In the genomic region with DNA sequence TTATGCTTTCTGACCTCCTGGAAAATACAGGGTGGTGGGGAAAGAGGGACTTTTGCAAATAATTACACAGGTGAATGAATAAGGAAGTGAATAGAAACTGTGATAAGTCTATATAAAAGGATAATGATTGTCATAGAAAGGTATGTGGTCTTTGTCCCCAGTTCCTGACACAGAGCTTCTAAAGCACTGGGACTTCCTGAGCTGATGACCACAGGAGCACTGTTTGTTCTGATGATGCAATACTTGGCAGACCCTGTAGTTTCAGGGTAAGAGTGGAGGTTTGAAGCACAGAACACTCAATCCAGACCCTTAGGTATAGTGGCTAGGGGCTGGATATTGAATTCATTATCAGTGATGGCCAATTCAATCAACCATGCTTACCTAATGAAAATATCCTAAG, we compare ENCODE assay signal across 18 mouse cellular contexts.
DNase-seq lines count a peak whose midpoint lies in the region; ATAC-seq and TF ChIP-seq lines count a peak whose summit lies in the region.
"Had no signal": no experiment of that assay in that cellular context is flagged by ENCODE, and none has a peak within 500 bp of the region (broad histone marks: within the 10 kb centered on the region; RNA-seq: fewer than 3 reads in every experiment).

No protein-coding gene starts in this region.

- no peaks in the 10 kb centered on the region for H3K4me1 ChIP-seq in intestine, postnatal 0 days (replicated peaks; ENCODE audit: control insufficient read depth, insufficient read depth, low read length)
- H3K4me1 ChIP-seq in lung, postnatal 0 days (ENCODE audit: insufficient read depth, low read depth, low read length) = no peaks in the 10 kb centered on the region
- no peaks in the 10 kb centered on the region for H3K4me1 ChIP-seq in forebrain, postnatal 0 days (ENCODE audit: insufficient read depth)
- H3K4me1 ChIP-seq in hindbrain, embryonic 13.5 days (replicated peaks) = no peaks in the 10 kb centered on the region
- H3K4me1 ChIP-seq: embryonic facial prominence, embryonic 13.5 days had no signal

- H3K9ac ChIP-seq in intestine, postnatal 0 days (ENCODE audit: low read depth, low read length) = no peak overlapping the region
- no peak overlapping the region for H3K9ac ChIP-seq in lung, postnatal 0 days (replicated peaks; ENCODE audit: low read depth)
- no peak overlapping the region for H3K9ac ChIP-seq in forebrain, postnatal 0 days
- no peak overlapping the region for H3K9ac ChIP-seq in hindbrain, embryonic 13.5 days
- H3K9ac ChIP-seq: embryonic facial prominence, embryonic 13.5 days had no signal

- no peak for TF ChIP-seq CTCF in intestine, postnatal 0 days (IDR thresholded peaks at IDR 0.05; ENCODE audit: low read depth)
- no peak for TF ChIP-seq CTCF in lung, postnatal 0 days (IDR thresholded peaks at IDR 0.05)
- TF ChIP-seq CTCF in forebrain, postnatal 0 days (IDR thresholded peaks at IDR 0.05; ENCODE audit: low read depth) = no peak

- peak; percentile 67 for ATAC-seq in intestine, postnatal 0 days
- ATAC-seq in lung, postnatal 0 days = peak; percentile 23; the same call in 1 of the 2 replicates
- no peak for ATAC-seq in forebrain, postnatal 0 days
- no peak for ATAC-seq in hindbrain, embryonic 13.5 days (ENCODE audit: low FRiP score)

- no peak overlapping the region for H3K4me2 ChIP-seq in intestine, postnatal 0 days (replicated peaks; ENCODE audit: low read depth)
- H3K4me2 ChIP-seq in lung, postnatal 0 days (replicated peaks; ENCODE audit: low read depth, low read length) = no peak overlapping the region
- H3K4me2 ChIP-seq in forebrain, postnatal 0 days (ENCODE audit: low read depth) = no peak overlapping the region
- H3K4me2 ChIP-seq in hindbrain, embryonic 13.5 days = no peak overlapping the region
- H3K4me2 ChIP-seq: embryonic facial prominence, embryonic 13.5 days; heart, embryonic 11.5 days had no signal

- H3K27ac ChIP-seq in intestine, postnatal 0 days (ENCODE audit: low read depth, low read length) = no peak overlapping the region
- no peak overlapping the region for H3K27ac ChIP-seq in lung, postnatal 0 days (ENCODE audit: low read length)
- H3K27ac ChIP-seq in forebrain, postnatal 0 days (ENCODE audit: low read depth, low read length) = no peak overlapping the region
- no peak overlapping the region for H3K27ac ChIP-seq in hindbrain, embryonic 13.5 days
- H3K27ac ChIP-seq: embryonic facial prominence, embryonic 13.5 days had no signal

- no peaks in the 10 kb centered on the region for H3K36me3 ChIP-seq in intestine, postnatal 0 days (ENCODE audit: control insufficient read depth, insufficient read depth)
- H3K36me3 ChIP-seq in lung, postnatal 0 days (ENCODE audit: insufficient read depth, low read length) = no peaks in the 10 kb centered on the region
- no peaks in the 10 kb centered on the region for H3K36me3 ChIP-seq in forebrain, postnatal 0 days (ENCODE audit: insufficient read depth)
- no peaks in the 10 kb centered on the region for H3K36me3 ChIP-seq in hindbrain, embryonic 13.5 days
- H3K36me3 ChIP-seq: embryonic facial prominence, embryonic 13.5 days had no signal

- no peaks in the 10 kb centered on the region for H3K9me3 ChIP-seq in intestine, postnatal 0 days (ENCODE audit: control insufficient read depth)
- H3K9me3 ChIP-seq in lung, postnatal 0 days (ENCODE audit: low read length) = no peaks in the 10 kb centered on the region
- no peaks in the 10 kb centered on the region for H3K9me3 ChIP-seq in forebrain, postnatal 0 days (ENCODE audit: low read length)
- H3K9me3 ChIP-seq in hindbrain, embryonic 13.5 days = no peaks in the 10 kb centered on the region
- H3K9me3 ChIP-seq: embryonic facial prominence, embryonic 13.5 days had no signal

- no peak for TF ChIP-seq EP300 in lung, postnatal 0 days (IDR thresholded peaks at IDR 0.05)

- peak; percentile 24 to 65 for DNase-seq in lung, adult 18-20 months
- DNase-seq in lung, postnatal 4 days = no peak
- DNase-seq in lung, postnatal 0 days (ENCODE audit: low spot score) = peak; percentile 45
- no peak for DNase-seq in cerebellum, adult 18-20 months
- DNase-seq in forebrain, postnatal 0 days = no peak
- DNase-seq: adrenal gland, adult 8-10 months; cerebellum, adult 11-12 months; gastrocnemius, postnatal 36 days; heart, postnatal 4 days; layer of hippocampus, postnatal 36 days; left cerebral cortex, postnatal 4 days; retina, postnatal 1 day; spleen, adult 18-20 months; thymus, postnatal 25 days had no signal

- H3K27me3 ChIP-seq in intestine, postnatal 0 days (replicated peaks; ENCODE audit: control insufficient read depth, insufficient read depth, low read length) = no peaks in the 10 kb centered on the region
- H3K27me3 ChIP-seq in lung, postnatal 0 days (replicated peaks; ENCODE audit: insufficient read depth, low read length) = no peaks in the 10 kb centered on the region
- H3K27me3 ChIP-seq in forebrain, postnatal 0 days (ENCODE audit: insufficient read depth, low read length) = no peaks in the 10 kb centered on the region
- no peaks in the 10 kb centered on the region for H3K27me3 ChIP-seq in hindbrain, embryonic 13.5 days
- H3K27me3 ChIP-seq: embryonic facial prominence, embryonic 13.5 days had no signal

- H3K4me3 ChIP-seq in intestine, postnatal 0 days (ENCODE audit: low read depth, low read length) = no peak overlapping the region
- no peak overlapping the region for H3K4me3 ChIP-seq in lung, postnatal 0 days (ENCODE audit: low read depth, low read length)
- no peak overlapping the region for H3K4me3 ChIP-seq in forebrain, postnatal 0 days (ENCODE audit: low read depth, low read length)
- H3K4me3 ChIP-seq in hindbrain, embryonic 13.5 days = no peak overlapping the region
- H3K4me3 ChIP-seq: embryonic facial prominence, embryonic 13.5 days had no signal

Comparison
In these comparisons a context has a peak if more than half of its experiments do, and no peak if none do; other contexts are left out.
1. DNase-seq: peak in lung, adult 18-20 months (2 of 2) and lung, postnatal 0 days (single experiment); none in lung, postnatal 4 days (0 of 2), cerebellum, adult 18-20 months (0 of 2) and forebrain, postnatal 0 days (single experiment).
2. ATAC-seq: peak in intestine, postnatal 0 days (single experiment) and lung, postnatal 0 days (single experiment); none in forebrain, postnatal 0 days (single experiment) and hindbrain, embryonic 13.5 days (single experiment).